Mouse (Mus musculus) gastrocnemius, postnatal 4 days (tissue): ENCODE data around the gene Slc16a2. TPM values are rescaled to one million over a fixed set of nuclear protein-coding genes. Genes with fewer than 3 reads are reported as not detected.
"Not testable (repeated sequence)": the region's sequence is repeated elsewhere in the genome, so short reads cannot be mapped to it uniquely, and the experiment has no call there.

ENCODE experiments used
- DNase-seq, 2 experiments: peaks; one replicate each; pipeline ENCODE4 v3.0.0; 2021 to 2022; ENCODE audit warnings: low spot score in 2 of 2, mixed read lengths in 2 of 2
- total RNA-seq, 2 experiments: library from RNA; stranded (reverse); gene quantifications; 2 replicates each; pipeline ENCODE4 v1.2.3; 2021

Slc16a2 gene
- total RNA-seq, 2 experiments from 2014 or later: 32.8 to 36.7 TPM

DNA sequence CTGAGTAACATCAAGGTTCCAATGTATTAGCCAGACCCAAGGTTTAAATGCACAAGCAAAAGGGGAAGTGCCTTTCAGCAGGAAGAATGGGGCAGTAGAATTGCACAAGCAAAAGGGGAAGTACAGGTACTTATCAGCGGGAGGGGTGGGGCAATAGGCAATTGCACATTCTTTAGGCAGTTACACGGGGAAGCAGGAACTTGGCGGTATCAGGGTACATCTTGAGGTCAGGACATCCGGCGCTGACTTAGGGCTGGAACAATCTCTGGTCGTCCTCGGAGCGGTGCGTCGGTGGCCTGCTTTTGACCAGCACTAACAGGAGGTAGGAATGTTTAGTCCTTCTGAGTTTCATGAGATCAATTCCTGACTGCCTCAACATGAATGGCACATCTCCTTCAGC, 157.3 kb downstream of the Slc16a2 start:
- DNase-seq: not testable (repeated sequence)

DNA sequence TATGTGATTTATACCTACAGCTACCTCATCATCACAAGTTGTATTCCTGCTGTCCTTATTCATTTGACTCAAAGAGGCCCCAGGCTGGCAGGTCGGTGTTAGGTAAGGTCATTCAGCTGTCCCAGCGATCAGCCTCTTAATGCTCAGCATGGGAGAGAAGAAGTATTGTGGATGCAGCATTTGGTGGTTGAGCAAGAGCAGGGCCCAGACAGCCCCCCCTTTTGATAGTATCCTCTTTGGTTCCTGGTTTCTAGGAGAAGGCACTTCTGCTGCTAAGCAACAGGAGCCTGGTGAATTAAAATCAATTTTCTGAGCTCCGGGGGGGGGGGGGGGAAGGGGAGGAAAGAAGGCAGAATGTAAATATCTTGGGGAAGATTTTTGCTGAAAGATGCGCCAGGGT, 162.8 kb downstream of the Slc16a2 start:
- DNase-seq: no peak

DNA sequence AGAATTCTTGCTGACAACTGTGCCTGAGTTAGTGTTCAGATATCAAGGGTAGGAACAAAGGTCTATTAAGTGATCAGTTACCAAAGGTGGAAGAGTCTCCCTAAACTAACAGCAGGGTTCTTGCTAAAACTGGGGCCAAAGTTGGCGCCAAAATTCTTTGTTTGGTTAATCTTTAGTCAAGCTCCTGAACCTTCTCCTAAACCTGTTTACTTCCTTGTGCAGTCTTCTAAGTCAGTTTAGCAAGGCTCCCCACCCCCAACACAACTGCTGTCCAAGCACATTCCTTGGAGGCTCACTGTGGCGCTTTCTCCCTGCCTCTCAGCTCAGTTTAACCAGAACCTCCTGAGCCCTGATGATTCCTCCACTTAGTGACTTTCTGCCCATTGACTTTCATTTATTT, 168.8 kb downstream of the Slc16a2 start:
- no peak for DNase-seq

DNA sequence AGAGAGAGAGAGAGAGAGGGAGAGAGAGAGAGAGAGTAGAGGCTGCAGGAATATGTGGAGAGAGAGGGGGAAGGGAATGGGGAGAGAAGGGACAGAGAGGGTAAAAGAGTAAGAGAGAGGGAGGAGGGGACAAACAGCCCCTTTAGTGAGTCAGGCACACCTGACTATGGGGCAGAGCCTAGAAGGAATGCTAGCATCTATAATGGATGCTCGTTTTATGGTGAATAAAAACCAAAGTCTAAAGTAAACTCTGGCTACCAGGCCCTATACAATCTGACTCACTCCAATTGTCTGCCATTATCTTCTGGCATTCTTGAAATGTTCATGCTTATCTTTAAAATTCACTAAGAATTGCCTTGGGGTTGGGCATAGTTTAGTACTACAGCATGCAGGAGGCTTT, 169.7 kb downstream of the Slc16a2 start:
- no peak for DNase-seq

Other genes with a start within 250 kb of the Slc16a2 start
- gene Zcchc13, start 191.4 kb downstream of the Slc16a2 start, total RNA-seq: not detected
- gene Rlim, start 159.3 kb upstream of the Slc16a2 start, total RNA-seq: 10 to 100 TPM; 40.7 to 45.1 TPM